Mouse (Mus musculus): ENCODE measurements around the gene Ddx60.

Ddx60 gene

GRCm38 (mm10) chr8:61985703-61986475 is 58.0 kb downstream of the Ddx60 start:
- peak; percentile 51 for DNase-seq (ENCODE audit: low read depth, low spot score)

- DNase-seq (ENCODE audit: low read depth, low spot score) = no peak
Measured at GRCm38 (mm10) chr8:61989464-61989863, 61.6 kb downstream of the Ddx60 start.

GRCm38 (mm10) chr8:61992796-61993195 is 64.9 kb downstream of the Ddx60 start:
- no peak for DNase-seq (ENCODE audit: low read depth, low spot score)

GRCm38 (mm10) chr8:61997125-61997524 is 69.2 kb downstream of the Ddx60 start:
- no peak for DNase-seq (ENCODE audit: low read depth, low spot score)

GRCm38 (mm10) chr8:62014166-62014565 is 86.3 kb downstream of the Ddx60 start:
- no peak for DNase-seq (ENCODE audit: low read depth, low spot score)

GRCm38 (mm10) chr8:62014582-62014981 is 86.7 kb downstream of the Ddx60 start:
- DNase-seq (ENCODE audit: low read depth, low spot score) = no peak

- no peak for DNase-seq (ENCODE audit: low read depth, low spot score)
Measured at GRCm38 (mm10) chr8:62034351-62034750, 106.5 kb downstream of the Ddx60 start.

GRCm38 (mm10) chr8:62046809-62047208 is 118.9 kb downstream of the Ddx60 start:
- no peak for DNase-seq (ENCODE audit: low read depth, low spot score)

- peak; percentile 17 for DNase-seq (ENCODE audit: low read depth, low spot score)
Measured at GRCm38 (mm10) chr8:62060357-62060756, 132.5 kb downstream of the Ddx60 start.

GRCm38 (mm10) chr8:62068305-62068704 is 140.4 kb downstream of the Ddx60 start:
- DNase-seq (ENCODE audit: low read depth, low spot score) = no peak

GRCm38 (mm10) chr8:62080195-62080802 is 152.4 kb downstream of the Ddx60 start:
- DNase-seq (ENCODE audit: low read depth, low spot score) = peak; percentile 50

GRCm38 (mm10) chr8:62081804-62082203 is 153.9 kb downstream of the Ddx60 start:
- DNase-seq (ENCODE audit: low read depth, low spot score) = no peak

Data from mesoderm, embryonic 11.5 days (tissue).